Mouse (Mus musculus): ENCODE measurements at regions not wholly inside any gene's neighbourhood (a gene's known extent, or its start where the extent isn't known, plus 50 kb on each side); places are given as distances from the start of the nearest gene placed in this dataset.

GRCm38 (mm10) chr12:35231414-35232321 lies 184.7 kb downstream of the Snx13 start:
- TF ChIP-seq POLR2A (IDR thresholded peaks at IDR 0.05; ENCODE audit: borderline replicate concordance, control insufficient read depth, low read depth, low read length) (no peak), CTCF (IDR thresholded peaks at IDR 0.05; ENCODE audit: control insufficient read depth, insufficient read depth, low read length) (no peak)

Measured in bone marrow, adult 2 months (tissue).